Mouse (Mus musculus) intestine, embryonic 16.5 days (tissue): ENCODE results near the gene Setd5. TPM values are rescaled to one million over a fixed set of nuclear protein-coding genes. Genes with fewer than 3 reads are reported as not detected.
A peak's percentile ranks its signal among the peaks of the same experiment; 100 is the strongest.

Experiments
- ATAC-seq: fragments of 200-750 bp; cut with Nextera tagmentation; 2 replicates; pipeline ENCODE4 v1.8.0; 2017; ENCODE audit warnings: moderate TSS enrichment, moderate library complexity
- H3K27ac ChIP-seq: fragments of 300-500 bp; sonication (generic); 2 replicates; pipeline ENCODE4 v1.5.1; 2014; ENCODE audit warnings: mild to moderate bottlenecking, low read length
- H3K27me3 ChIP-seq: fragments of 300-500 bp; sonication (generic); replicated peaks from 2 replicates; pipeline ENCODE4 v1.6.1; 2014; ENCODE audit warnings: low read length, control low read depth, mixed read lengths; ENCODE audit not compliant: control insufficient read depth, insufficient read depth
- H3K36me3 ChIP-seq: fragments of 300-500 bp; sonication (generic); 2 replicates; pipeline ENCODE4 v1.6.1; 2014; ENCODE audit warnings: low read length, control low read depth; ENCODE audit not compliant: control insufficient read depth, insufficient read depth
- H3K4me1 ChIP-seq: fragments of 300-500 bp; sonication (generic); 2 replicates; pipeline ENCODE4 v1.6.1; 2014; ENCODE audit warnings: low read length, control low read depth, mixed read lengths; ENCODE audit not compliant: control insufficient read depth, insufficient read depth
- H3K4me2 ChIP-seq: fragments of 300-500 bp; sonication (generic); 2 replicates; pipeline ENCODE4 v1.6.1; 2014; ENCODE audit warnings: low read depth, low read length, control low read depth
- H3K4me3 ChIP-seq: fragments of 300-500 bp; sonication (generic); 2 replicates; pipeline ENCODE4 v1.5.1; 2014; ENCODE audit warnings: mild to moderate bottlenecking, low read length
- H3K9ac ChIP-seq: fragments of 300-500 bp; sonication (generic); 2 replicates; pipeline ENCODE4 v1.6.1; 2014; ENCODE audit warnings: low read depth, low read length
- H3K9me3 ChIP-seq: fragments of 300-500 bp; sonication (generic); 2 replicates; pipeline ENCODE4 v1.6.1; 2016; ENCODE audit warnings: low read length, control low read depth; ENCODE audit not compliant: control insufficient read depth
- WGBS: fragments of 180-500 bp; shearing (Covaris S2); extraction: QIAGEN DNeasy Blood & Tissue Kit; methylation state at CpG from one replicate; pipeline ENCODE4 v1.1.7; 2014; 5-methylcytosine and 5-hydroxymethylcytosine counted together
- polyA plus RNA-seq: library from polyadenylated mRNA; unstranded; fragments of >200 nt; fragmentation: Nextera tagmentation; extraction: Ambion mirVana; gene quantifications from 2 replicates; pipeline ENCODE4 v1.2.1, GENCODE M21; 2015

The Setd5 gene
- polyA plus RNA-seq, 1 experiment from 2014 or later, result 61.2 TPM

- peak overlapping the region; percentile 54 for H3K4me2 ChIP-seq
- no peaks in the 10 kb centered on the region for H3K36me3 ChIP-seq
- H3K4me3 ChIP-seq, result peak overlapping the region; percentile 91
- peak; percentile 85 for ATAC-seq
- WGBS, result under 1% methylated on average over 53 of the region's 55 CpGs
- H3K27me3 ChIP-seq, result no peaks in the 10 kb centered on the region
- H3K27ac ChIP-seq, result peak overlapping the region; percentile 100
- peak overlapping the region; percentile 100 for H3K9ac ChIP-seq
- peaks cover 12% of the 10 kb centered on the region for H3K4me1 ChIP-seq
- no peaks in the 10 kb centered on the region for H3K9me3 ChIP-seq
Measured at GRCm38 (mm10) chr6:113076012-113076685, 1.0 kb upstream of the Setd5 start.

- peak overlapping the region; percentile 100 for H3K9ac ChIP-seq
- H3K4me2 ChIP-seq, result peak overlapping the region; percentile 59
- 1% methylated on average over 28 of the region's 28 CpGs for WGBS
- H3K4me1 ChIP-seq, result peaks cover 21% of the 10 kb centered on the region
- H3K36me3 ChIP-seq, result no peaks in the 10 kb centered on the region
- peak overlapping the region; percentile 91 for H3K4me3 ChIP-seq
- H3K9me3 ChIP-seq, result no peaks in the 10 kb centered on the region
- peak overlapping the region; percentile 100 for H3K27ac ChIP-seq
- no peak for ATAC-seq
- no peaks in the 10 kb centered on the region for H3K27me3 ChIP-seq
Measured at GRCm38 (mm10) chr6:113077569-113078030, 435 bp downstream of the Setd5 start.

GRCm38 (mm10) chr6:113078031-113078721, 1.0 kb downstream of the Setd5 start:
- Histone ChIP-seq H3K4me3 (peak overlapping the region; percentile 91), H3K9me3 (no peaks in the 10 kb centered on the region), H3K4me2 (peak overlapping the region; percentile 59), H3K9ac (peak overlapping the region; percentile 100), H3K4me1 (peaks cover 25% of the 10 kb centered on the region), H3K27ac (peak overlapping the region; percentile 100), H3K36me3 (no peaks in the 10 kb centered on the region), H3K27me3 (no peaks in the 10 kb centered on the region)
- no peak for ATAC-seq
- under 1% methylated on average over 18 of the region's 18 CpGs for WGBS

- ATAC-seq, result no peak
- Histone ChIP-seq H3K4me2 (peak overlapping the region; percentile 59), H3K27me3 (no peaks in the 10 kb centered on the region), H3K9ac (peak overlapping the region; percentile 65), H3K4me1 (peaks cover 23% of the 10 kb centered on the region), H3K4me3 (peak overlapping the region; percentile 52), H3K36me3 (no peaks in the 10 kb centered on the region), H3K9me3 (no peaks in the 10 kb centered on the region), H3K27ac (peak overlapping the region; percentile 83)
- 3% methylated on average over 3 of the region's 3 CpGs for WGBS
Measured at GRCm38 (mm10) chr6:113079492-113079891, 2.3 kb downstream of the Setd5 start.

- Histone ChIP-seq H3K4me2 (peak overlapping the region; percentile 24), H3K4me3 (0 out of 2 replicates have a peak overlapping the region, but pooled peaks have one; percentile 1), H3K4me1 (peaks cover 21% of the 10 kb centered on the region), H3K27ac (0 out of 2 replicates have a peak overlapping the region, but pooled peaks have one; percentile 3), H3K9ac (no peak overlapping the region), H3K9me3 (no peaks in the 10 kb centered on the region), H3K27me3 (no peaks in the 10 kb centered on the region), H3K36me3 (no peaks in the 10 kb centered on the region)
- peak; percentile 47 for ATAC-seq
- 18% methylated on average over 6 of the region's 6 CpGs for WGBS
Measured at GRCm38 (mm10) chr6:113082229-113082628, 5.1 kb downstream of the Setd5 start.

GRCm38 (mm10) chr6:113084590-113084989, 7.4 kb downstream of the Setd5 start:
- ATAC-seq, result no peak
- Histone ChIP-seq H3K9me3 (no peaks in the 10 kb centered on the region), H3K4me2 (no peak overlapping the region), H3K27me3 (no peaks in the 10 kb centered on the region), H3K27ac (no peak overlapping the region), H3K4me3 (no peak overlapping the region), H3K36me3 (no peaks in the 10 kb centered on the region), H3K9ac (no peak overlapping the region), H3K4me1 (peaks cover 21% of the 10 kb centered on the region)
- WGBS, result 51% methylated on average over 4 of the region's 4 CpGs

GRCm38 (mm10) chr6:113093206-113093605, 16.0 kb downstream of the Setd5 start:
- H3K4me2 ChIP-seq, result no peak overlapping the region
- ATAC-seq, result no peak
- 76% methylated on average over 3 of the region's 3 CpGs for WGBS
- no peak overlapping the region for H3K9ac ChIP-seq
- peaks cover 3% of the 10 kb centered on the region for H3K4me1 ChIP-seq
- H3K27ac ChIP-seq, result no peak overlapping the region
- H3K27me3 ChIP-seq, result no peaks in the 10 kb centered on the region
- H3K9me3 ChIP-seq, result no peaks in the 10 kb centered on the region
- no peak overlapping the region for H3K4me3 ChIP-seq
- H3K36me3 ChIP-seq, result no peaks in the 10 kb centered on the region

- no peaks in the 10 kb centered on the region for H3K27me3 ChIP-seq
- H3K27ac ChIP-seq, result no peak overlapping the region
- H3K4me3 ChIP-seq, result no peak overlapping the region
- 70% methylated on average over 1 of the region's 1 CpGs for WGBS
- no peak overlapping the region for H3K9ac ChIP-seq
- no peak for ATAC-seq
- no peaks in the 10 kb centered on the region for H3K36me3 ChIP-seq
- peaks cover 18% of the 10 kb centered on the region for H3K4me1 ChIP-seq
- H3K9me3 ChIP-seq, result no peaks in the 10 kb centered on the region
- no peak overlapping the region for H3K4me2 ChIP-seq
Measured at GRCm38 (mm10) chr6:113095547-113095946, 18.4 kb downstream of the Setd5 start.

GRCm38 (mm10) chr6:113097662-113098061, 20.5 kb downstream of the Setd5 start:
- ATAC-seq, result no peak
- H3K36me3 ChIP-seq, result no peaks in the 10 kb centered on the region
- no peaks in the 10 kb centered on the region for H3K27me3 ChIP-seq
- H3K27ac ChIP-seq, result no peak overlapping the region
- H3K9me3 ChIP-seq, result no peaks in the 10 kb centered on the region
- H3K4me3 ChIP-seq, result no peak overlapping the region
- no peak overlapping the region for H3K9ac ChIP-seq
- 79% methylated on average over 5 of the region's 5 CpGs for WGBS
- peaks cover 20% of the 10 kb centered on the region for H3K4me1 ChIP-seq
- no peak overlapping the region for H3K4me2 ChIP-seq
